Mouse (Mus musculus) heart, postnatal 0 days (tissue): ENCODE data around the gene Kdm7a. TPM values are rescaled to one million over a fixed set of nuclear protein-coding genes. Genes with fewer than 3 reads are reported as not detected.

ENCODE experiments used
- ATAC-seq: fragments of 200-750 bp; cut with Nextera tagmentation; 2 replicates; pipeline ENCODE4 v1.8.0; 2017; ENCODE audit warnings: low read depth, moderate number of reproducible peaks, moderate library complexity; ENCODE audit not compliant: insufficient read depth
- DNase-seq: peaks from one replicate; pipeline ENCODE4 v3.0.0-alpha.2; 2016; ENCODE audit warnings: low spot score
- H3K27ac ChIP-seq: fragments of 300-500 bp; sonication (generic); 2 replicates; pipeline ENCODE4 v1.5.1; 2014; ENCODE audit warnings: low read depth, mild to moderate bottlenecking
- H3K27me3 ChIP-seq: fragments of 300-500 bp; sonication (generic); 2 replicates; pipeline ENCODE4 v1.6.1; 2014; ENCODE audit warnings: low read length, mixed read lengths; ENCODE audit not compliant: control insufficient read depth, insufficient read depth
- H3K36me3 ChIP-seq: fragments of 300-500 bp; sonication (generic); replicated peaks from 2 replicates; pipeline ENCODE4 v1.6.1; 2014; ENCODE audit warnings: low read length, mixed read lengths; ENCODE audit not compliant: control insufficient read depth, insufficient read depth
- H3K4me1 ChIP-seq: fragments of 300-500 bp; sonication (generic); 2 replicates; pipeline ENCODE4 v1.6.1; 2014; ENCODE audit warnings: antibody characterized with exemption; ENCODE audit not compliant: control insufficient read depth, insufficient read depth
- H3K4me2 ChIP-seq: fragments of 300-500 bp; sonication (generic); 2 replicates; pipeline ENCODE4 v1.6.1; 2014; ENCODE audit warnings: low read depth, mild to moderate bottlenecking, low read length, moderate library complexity
- H3K4me3 ChIP-seq: fragments of 300-500 bp; sonication (generic); 2 replicates; pipeline ENCODE4 v1.5.1; 2014; ENCODE audit warnings: low read depth, low read length
- H3K9ac ChIP-seq: fragments of 300-500 bp; sonication (generic); replicated peaks from 2 replicates; pipeline ENCODE4 v1.6.1; 2014; ENCODE audit warnings: low read depth, low read length, mixed read lengths
- H3K9me3 ChIP-seq: fragments of 300-500 bp; sonication (generic); replicated peaks from 2 replicates; pipeline ENCODE4 v1.6.1; 2016; ENCODE audit warnings: low read length; ENCODE audit not compliant: control insufficient read depth
- CTCF ChIP-seq: IDR thresholded peaks from 2 replicates; pipeline ENCODE4 v1.5.1; 2016; ENCODE audit warnings: antibody characterized with exemption, control low read depth, low read depth
- EP300 ChIP-seq: IDR thresholded peaks from 2 replicates; pipeline ENCODE4 v1.6.1; 2016; ENCODE audit warnings: antibody characterized with exemption, low read depth
- WGBS: fragments of 180-500 bp; shearing (Covaris S2); extraction: QIAGEN DNeasy Blood & Tissue Kit; methylation state at CpG from one replicate; pipeline ENCODE4 v1.1.7; 2014; 5-methylcytosine and 5-hydroxymethylcytosine counted together
- polyA plus RNA-seq: library from polyadenylated mRNA; unstranded; fragments of >200 nt; fragmentation: Nextera tagmentation; extraction: Ambion mirVana; gene quantifications from 2 replicates; pipeline ENCODE4 v1.2.1, GENCODE M21; 2015
- total RNA-seq: library from RNA; depleted of rRNA; stranded (reverse); fragments of >200 nt; gene quantifications from 2 replicates; pipeline ENCODE4 v1.2.3, GENCODE M21; 2014; ENCODE audit warnings: low replicate concordance

Gene Kdm7a
- total and polyA plus RNA-seq, 2 experiments from 2014 or later, result 4.0 to 10.1 TPM

DNA sequence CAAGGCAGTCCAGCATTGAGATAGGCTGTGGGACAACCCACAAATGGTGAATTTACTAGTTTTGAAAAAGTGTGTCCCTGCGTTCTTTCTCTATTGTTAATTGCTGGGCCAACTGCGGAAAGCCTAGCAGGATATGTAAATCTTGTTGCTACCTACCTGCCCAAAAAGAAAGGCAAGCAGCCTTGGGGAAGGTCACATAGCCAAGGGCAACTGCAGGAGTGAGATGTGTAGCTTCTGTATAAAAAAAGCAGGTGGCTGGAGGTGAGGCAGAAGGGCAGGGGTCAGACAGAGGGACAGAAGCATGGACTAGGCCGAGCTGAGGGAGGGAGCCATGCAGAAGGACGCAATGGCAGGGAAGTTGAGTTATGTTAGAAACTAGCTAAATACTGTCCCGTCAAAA is 74.0 kb downstream of the Kdm7a start:
- 69% methylated on average over 5 of the region's 5 CpGs for WGBS
- H3K9me3 ChIP-seq, result no peaks in the 10 kb centered on the region

GRCm38 (mm10) chr6:39131480-39131879 is 75.1 kb downstream of the Kdm7a start:
- H3K4me3 ChIP-seq, result no peak overlapping the region
- no peak overlapping the region for H3K4me2 ChIP-seq
- DNase-seq, result no peak
- H3K27ac ChIP-seq, result no peak overlapping the region
- no peaks in the 10 kb centered on the region for H3K9me3 ChIP-seq
- no peaks in the 10 kb centered on the region for H3K27me3 ChIP-seq
- TF ChIP-seq EP300 (no peak), CTCF (no peak)
- H3K36me3 ChIP-seq, result peaks cover 15% of the 10 kb centered on the region
- no peaks in the 10 kb centered on the region for H3K4me1 ChIP-seq
- 48% methylated on average over 4 of the region's 4 CpGs for WGBS
- ATAC-seq, result no peak
- H3K9ac ChIP-seq, result no peak overlapping the region

More for the DNA sequence above, 74.0 kb downstream of the Kdm7a start:
- H3K27ac ChIP-seq, result no peak overlapping the region
- ATAC-seq, result no peak
- no peaks in the 10 kb centered on the region for H3K4me1 ChIP-seq
- no peak for DNase-seq
- no peak overlapping the region for H3K4me3 ChIP-seq
- TF ChIP-seq CTCF, result no peak
- H3K4me2 ChIP-seq, result no peak overlapping the region
- no peak overlapping the region for H3K9ac ChIP-seq
- H3K36me3 ChIP-seq, result peaks cover 15% of the 10 kb centered on the region
- H3K27me3 ChIP-seq, result no peaks in the 10 kb centered on the region

GRCm38 (mm10) chr6:39124719-39125118 is 81.9 kb downstream of the Kdm7a start:
- no peaks in the 10 kb centered on the region for H3K27me3 ChIP-seq
- 0 out of 2 replicates have a peak, but pooled peaks cover 4% of the 10 kb centered on the region for H3K36me3 ChIP-seq
- TF ChIP-seq CTCF (no peak), EP300 (no peak)
- no peaks in the 10 kb centered on the region for H3K9me3 ChIP-seq
- no peak for DNase-seq
- H3K4me1 ChIP-seq, result no peaks in the 10 kb centered on the region
- ATAC-seq, result no peak
- no peak overlapping the region for H3K27ac ChIP-seq
- H3K4me2 ChIP-seq, result no peak overlapping the region
- no peak overlapping the region for H3K4me3 ChIP-seq
- no peak overlapping the region for H3K9ac ChIP-seq

DNA sequence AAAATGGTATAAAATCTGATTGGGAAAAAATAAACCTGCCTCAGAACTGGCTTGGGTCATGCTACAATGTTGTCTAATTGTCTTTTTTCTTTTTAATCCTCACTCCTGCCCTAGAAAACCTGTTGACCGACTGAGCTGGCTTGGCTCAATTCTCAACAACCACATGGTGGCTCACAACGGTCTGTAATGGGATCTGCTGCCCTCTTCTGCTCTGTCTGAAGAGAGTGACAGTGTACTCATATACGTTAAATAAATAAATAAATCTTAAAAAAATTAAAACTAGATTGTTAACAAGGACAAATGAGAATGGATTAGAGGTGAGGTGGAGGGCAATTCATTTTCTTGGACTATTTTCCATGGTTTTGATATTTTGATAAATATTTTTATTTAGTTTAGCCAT is 85.9 kb downstream of the Kdm7a start:
- Histone ChIP-seq H3K27ac (no peak overlapping the region), H3K4me2 (no peak overlapping the region), H3K4me3 (no peak overlapping the region), H3K36me3 (0 out of 2 replicates have a peak, but pooled peaks cover 4% of the 10 kb centered on the region), H3K9ac (no peak overlapping the region), H3K9me3 (no peaks in the 10 kb centered on the region), H3K4me1 (peaks cover 13% of the 10 kb centered on the region), H3K27me3 (no peaks in the 10 kb centered on the region)
- DNase-seq (no peak), ATAC-seq (no peak)
- 32% methylated on average over 3 of the region's 3 CpGs for WGBS
- TF ChIP-seq CTCF (no peak), EP300 (no peak)

GRCm38 (mm10) chr6:39118456-39118881 is 88.1 kb downstream of the Kdm7a start:
- TF ChIP-seq CTCF, result no peak
- no peak for TF ChIP-seq EP300
- no peaks in the 10 kb centered on the region for H3K27me3 ChIP-seq
- H3K9me3 ChIP-seq, result no peaks in the 10 kb centered on the region
- H3K4me1 ChIP-seq, result peaks cover 13% of the 10 kb centered on the region
- 10% methylated on average over 49 of the region's 49 CpGs for WGBS
- H3K4me3 ChIP-seq, result peak overlapping the region; percentile 68
- DNase-seq, result peak; percentile 25
- H3K27ac ChIP-seq, result peak overlapping the region; percentile 73
- H3K9ac ChIP-seq, result peak overlapping the region; percentile 86
- peaks cover 4% of the 10 kb centered on the region; the same call in 1 of the 2 replicates for H3K36me3 ChIP-seq
- ATAC-seq, result peak; percentile 61
- H3K4me2 ChIP-seq, result peak overlapping the region; percentile 74
